Comparison of ENCODE assay signal across 19 mouse cellular contexts in genomic region chr10:7864184-7864583, GRCm38 (mm10). TPM values are rescaled to one million over a fixed set of nuclear protein-coding genes. Genes with fewer than 3 reads are reported as not detected.
DNase-seq lines count a peak whose midpoint lies in the region; ATAC-seq and TF ChIP-seq lines count a peak whose summit lies in the region.
"Had no signal": no experiment of that assay in that cellular context is flagged by ENCODE, and none has a peak within 500 bp of the region (broad histone marks: within the 10 kb centered on the region; RNA-seq: fewer than 3 reads in every experiment).

No protein-coding gene starts in this region.

- peak; percentile 83 for DNase-seq in heart, adult 11 months
- no peak for DNase-seq in heart, postnatal 36 days
- DNase-seq in liver, adult 2 months (ENCODE audit: extremely low read depth, low read depth, low spot score), result peak; percentile 76
- DNase-seq in gastrocnemius, adult 2 months, result peak; percentile 44
- DNase-seq in ovary, postnatal 10 days (ENCODE audit: low spot score), result no peak
- DNase-seq: cerebellum, adult 9-10 months; kidney, adult 18-20 months; kidney, postnatal 25 days; liver, embryonic 13.5 days; midbrain, embryonic 14.5 days; retina, postnatal 1 day; right cerebral cortex, postnatal 4 days; thymus, adult 18-20 months had no signal

- no peak overlapping the region for H3K9ac ChIP-seq in liver, adult 2 months (ENCODE audit: low read depth, low read length)
- H3K9ac ChIP-seq in liver, embryonic 12.5 days, result no peak overlapping the region
- H3K9ac ChIP-seq: embryonic facial prominence, embryonic 13.5 days; hindbrain, embryonic 15.5 days; liver, embryonic 13.5 days had no signal

- H3K4me1 ChIP-seq in liver, adult 2 months (ENCODE audit: control insufficient read depth, insufficient read depth, low read length), result peaks cover 5% of the 10 kb centered on the region; the same call in 1 of the 2 replicates
- no peaks in the 10 kb centered on the region for H3K4me1 ChIP-seq in liver, embryonic 12.5 days
- peaks cover 19% of the 10 kb centered on the region for H3K4me1 ChIP-seq in E14TG2a.4 (replicated peaks; ENCODE audit: low read depth, low read length)

- TF ChIP-seq POLR2A in liver, adult 2 months (IDR thresholded peaks at IDR 0.05; ENCODE audit: extremely low read depth, insufficient read depth, low read length), result no peak

- no peak for TF ChIP-seq CTCF in liver, adult 2 months (IDR thresholded peaks at IDR 0.05; ENCODE audit: low read depth, low read length)
- TF ChIP-seq CTCF in E14TG2a.4 (conservative IDR thresholded peaks at IDR 0.05; ENCODE audit: low read length), result no peak
- no peak for TF ChIP-seq CTCF in gastrocnemius, adult 2 months (IDR thresholded peaks at IDR 0.05)

- no peaks in the 10 kb centered on the region for H3K79me2 ChIP-seq in liver, adult 2 months (ENCODE audit: control insufficient read depth, insufficient read depth, low read length)

- intact Hi-C loops in heart, postnatal 36 days (cut with DNase I), result no loop called here
- intact Hi-C loops in gastrocnemius, adult 2 months (cut with DNase I), result no loop called here

- 32% methylated on average over 6 of the region's 6 CpGs for WGBS in liver, adult 2 months
- 60% methylated on average over 6 of the region's 6 CpGs for WGBS in liver, embryonic 12.5 days (ENCODE audit: insufficient replicate concordance)

- H3K4me3 ChIP-seq in liver, adult 2 months (ENCODE audit: insufficient read depth, low read depth, low read length), result no peak overlapping the region
- no peak overlapping the region for H3K4me3 ChIP-seq in liver, embryonic 12.5 days
- 0 out of 2 replicates have a peak overlapping the region, but pooled peaks have one; percentile 23 for H3K4me3 ChIP-seq in E14TG2a.4 (replicated peaks; ENCODE audit: low read length)
- no peak overlapping the region for H3K4me3 ChIP-seq in gastrocnemius, adult 2 months
- H3K4me3 ChIP-seq: embryonic facial prominence, embryonic 13.5 days; hindbrain, embryonic 15.5 days; liver, embryonic 13.5 days had no signal

- H3K27ac ChIP-seq in liver, adult 2 months (replicated peaks; ENCODE audit: insufficient read depth, low read depth, low read length), result no peak overlapping the region
- H3K27ac ChIP-seq in liver, embryonic 12.5 days, result no peak overlapping the region
- H3K27ac ChIP-seq in gastrocnemius, adult 2 months, result no peak overlapping the region
- H3K27ac ChIP-seq: embryonic facial prominence, embryonic 13.5 days; hindbrain, embryonic 15.5 days; liver, embryonic 13.5 days had no signal

- no peaks in the 10 kb centered on the region for H3K36me3 ChIP-seq in liver, adult 2 months (ENCODE audit: control insufficient read depth, insufficient read depth, low read length)
- H3K36me3 ChIP-seq in liver, embryonic 12.5 days, result no peaks in the 10 kb centered on the region
- H3K36me3 ChIP-seq in E14TG2a.4 (ENCODE audit: insufficient read depth, low read length), result no peaks in the 10 kb centered on the region
- H3K36me3 ChIP-seq: embryonic facial prominence, embryonic 13.5 days; hindbrain, embryonic 15.5 days; liver, embryonic 13.5 days had no signal

- H3K9me3 ChIP-seq in liver, embryonic 12.5 days (replicated peaks), result no peaks in the 10 kb centered on the region
- H3K9me3 ChIP-seq in E14TG2a.4 (ENCODE audit: low read length), result 0 out of 2 replicates have a peak, but pooled peaks cover 4% of the 10 kb centered on the region
- H3K9me3 ChIP-seq: embryonic facial prominence, embryonic 13.5 days; hindbrain, embryonic 15.5 days; liver, embryonic 13.5 days had no signal

- H3K4me2 ChIP-seq in liver, embryonic 12.5 days, result no peak overlapping the region
- H3K4me2 ChIP-seq: embryonic facial prominence, embryonic 13.5 days; hindbrain, embryonic 15.5 days; liver, embryonic 13.5 days had no signal

- ATAC-seq in liver, embryonic 12.5 days, result no peak
- no peak for ATAC-seq in CD4-positive, CD25-positive, alpha-beta regulatory T cell, adult 4 months

- H3K27me3 ChIP-seq in liver, adult 2 months (ENCODE audit: control insufficient read depth, insufficient read depth, low read length), result no peaks in the 10 kb centered on the region
- peaks cover 32% of the 10 kb centered on the region for H3K27me3 ChIP-seq in liver, embryonic 12.5 days (replicated peaks)
- H3K27me3 ChIP-seq in E14TG2a.4 (ENCODE audit: insufficient read depth, low read length), result peaks cover 29% of the 10 kb centered on the region

RNA-seq across cellular contexts. Expression of gene Zc3h12d, which starts 31.9 kb away (rescaled TPM):
- total RNA-seq in heart, postnatal 36 days (2021), result under 1 TPM; 0.38 to 0.42 TPM
- total RNA-seq in liver, adult 2 months (2014; rRNA removed), result 2.2 and 2.6 TPM in 2 replicates
- 1.6 TPM in 2 replicates for polyA plus RNA-seq in liver, adult 2 months (2012; rRNA removed)
- 0.07 and 0.14 TPM in 2 replicates for polyA plus RNA-seq in liver, embryonic 12.5 days (2016; fragmentation: Nextera tagmentation; extraction: Ambion mirVana)
- total RNA-seq in gastrocnemius, adult 2 months (2021), result under 1 TPM in 1 of 2 experiments, not detected in 1; 0.08 TPM
- 10 to 100 TPM; 51.7 to 87.3 TPM for polyA plus RNA-seq in CD4-positive, CD25-positive, alpha-beta regulatory T cell, adult 4 months (2017; shearing (Covaris generic))
- total RNA-seq: MEL had no signal

Comparison
In these comparisons a context has a peak if more than half of its experiments do, and no peak if none do; other contexts are left out.
1. DNase-seq: peak in heart, adult 11 months (single experiment), liver, adult 2 months (single experiment) and gastrocnemius, adult 2 months (single experiment); none in heart, postnatal 36 days (0 of 2) and ovary, postnatal 10 days (single experiment).